ENCODE assay signal across 20 mouse cellular contexts in genomic region chr11:86107276-86107675, GRCm38 (mm10).
DNase-seq lines count a peak whose midpoint lies in the region; ATAC-seq and TF ChIP-seq lines count a peak whose summit lies in the region.
"Had no signal": no experiment of that assay in that cellular context is flagged by ENCODE, and none has a peak within 500 bp of the region (broad histone marks: within the 10 kb centered on the region; RNA-seq: fewer than 3 reads in every experiment).

No protein-coding gene starts in this region.

- no peak overlapping the region for H3K9ac ChIP-seq in CH12.LX (ENCODE audit: insufficient read depth, low read depth)
- H3K9ac ChIP-seq in forebrain, embryonic 11.5 days (ENCODE audit: low read length): no peak overlapping the region
- H3K9ac ChIP-seq: embryonic facial prominence, embryonic 12.5 days; forebrain, embryonic 12.5 days; heart, embryonic 13.5 days had no signal

- peaks cover 14 to 40% of the 10 kb centered on the region in 2 experiments for H3K36me3 ChIP-seq in CH12.LX (replicated peaks in 1 of 2; ENCODE audit: control insufficient read depth in 1 of 2, insufficient read depth in 1 of 2, low read length in 1 of 2)
- H3K36me3 ChIP-seq in forebrain, embryonic 11.5 days (ENCODE audit: control insufficient read depth, insufficient read depth, low read length): no peaks in the 10 kb centered on the region; the same call in 1 of the 2 replicates
- H3K36me3 ChIP-seq: embryonic facial prominence, embryonic 12.5 days had no signal

- no peaks in the 10 kb centered on the region for H3K79me2 ChIP-seq in CH12.LX (replicated peaks; ENCODE audit: control insufficient read depth, extremely low read depth, insufficient read depth, poor library complexity, severe bottlenecking)

- dilution Hi-C loops in CH12.LX (cut with MboI; ENCODE audit: extremely low pct_ligation_motif_present, extremely low pct_unique_long_range_greater_than_20kb, low sequenced_read_pairs): no loop called here

- WGBS in forebrain, embryonic 11.5 days: 94% methylated on average over 4 of the region's 4 CpGs

- H3K4me3 ChIP-seq in CH12.LX (replicated peaks in 1 of 3; ENCODE audit: low read depth in 2 of 3, low read length in 2 of 3, poor library complexity in 1 of 3): no peak overlapping the region
- H3K4me3 ChIP-seq in forebrain, embryonic 11.5 days (ENCODE audit: low read depth, low read length): no peak overlapping the region
- H3K4me3 ChIP-seq: embryonic facial prominence, embryonic 12.5 days; forebrain, embryonic 12.5 days; heart, adult 2 months; heart, embryonic 13.5 days had no signal

- H3K27me3 ChIP-seq in CH12.LX (replicated peaks): no peaks in the 10 kb centered on the region
- no peaks in the 10 kb centered on the region for H3K27me3 ChIP-seq in forebrain, embryonic 11.5 days (ENCODE audit: control insufficient read depth, insufficient read depth, low read length)
- H3K27me3 ChIP-seq: embryonic facial prominence, embryonic 12.5 days; forebrain, embryonic 12.5 days; heart, embryonic 13.5 days; Patski had no signal

- no peak for TF ChIP-seq CTCF in CH12.LX (conservative IDR thresholded peaks at IDR 0.05 in 1 of 2, IDR thresholded peaks at IDR 0.05 in 1 of 2; ENCODE audit: low read depth in 2 of 2, low read length in 2 of 2)

- in situ Hi-C loops in CH12.LX (cut with MboI; ENCODE audit: low pct_ligation_motif_present, low pct_unique_long_range_greater_than_20kb, low sequenced_read_pairs): no loop called here

- peak; percentile 4 to 8 for DNase-seq in kidney, adult 8-10 months
- DNase-seq in kidney, postnatal 4 days: no peak
- peak; percentile 78 for DNase-seq in A20 (ENCODE audit: low read depth, low spot score)
- peak; percentile 89 for DNase-seq in CH12.LX (ENCODE audit: extremely low read depth)
- peak; percentile 12 to 16 for DNase-seq in kidney, postnatal 36 days
- no peak for DNase-seq in forebrain, embryonic 11.5 days (ENCODE audit: low spot score)
- DNase-seq in layer of hippocampus, adult 18-20 months (ENCODE audit: low spot score in 2 of 2): no peak
- DNase-seq in heart, adult 8-10 months (ENCODE audit: low spot score): no peak
- DNase-seq: cerebellum, adult 11-12 months; cerebellum, adult 9-10 months; heart, adult 2 months; heart, postnatal 36 days had no signal

- no peak for TF ChIP-seq POLR2A in CH12.LX (IDR thresholded peaks at IDR 0.05; ENCODE audit: low read depth, low read length)

- no peak overlapping the region for H3K27ac ChIP-seq in CH12.LX (ENCODE audit: insufficient read depth, low read depth)
- H3K27ac ChIP-seq in forebrain, embryonic 11.5 days (ENCODE audit: low read depth, low read length): no peak overlapping the region
- H3K27ac ChIP-seq: embryonic facial prominence, embryonic 12.5 days; forebrain, embryonic 12.5 days; heart, adult 2 months; heart, embryonic 13.5 days had no signal

- ATAC-seq in forebrain, embryonic 11.5 days (replicated peaks; ENCODE audit: low FRiP score): no peak
- ATAC-seq: activated CD4-positive, CD25-positive, alpha-beta regulatory T cell, adult 4 months; CD4-positive, CD25-positive, alpha-beta regulatory T cell, adult 4 months; forebrain, embryonic 16.5 days; hindbrain, embryonic 16.5 days; Patski had no signal

- TF ChIP-seq EP300 in CH12.LX (IDR thresholded peaks at IDR 0.05; ENCODE audit: low read length): peak; percentile 96

- TF ChIP-seq RAD21 in CH12.LX (IDR thresholded peaks at IDR 0.05; ENCODE audit: low read depth, low read length): no peak; the same call in none of the 2 replicates

- H3K4me1 ChIP-seq in CH12.LX (ENCODE audit: control insufficient read depth in 1 of 2, insufficient read depth in 2 of 2): peaks cover 13 to 23% of the 10 kb centered on the region in 2 experiments
- no peaks in the 10 kb centered on the region for H3K4me1 ChIP-seq in forebrain, embryonic 11.5 days (replicated peaks; ENCODE audit: control insufficient read depth, insufficient read depth, low read length)
- H3K4me1 ChIP-seq: embryonic facial prominence, embryonic 12.5 days; forebrain, embryonic 12.5 days; heart, embryonic 13.5 days had no signal

- H3K9me3 ChIP-seq in CH12.LX (replicated peaks; ENCODE audit: low read length): no peaks in the 10 kb centered on the region
- H3K9me3 ChIP-seq in forebrain, embryonic 11.5 days (ENCODE audit: control insufficient read depth, low read length): no peaks in the 10 kb centered on the region
- H3K9me3 ChIP-seq: embryonic facial prominence, embryonic 12.5 days; forebrain, embryonic 12.5 days; heart, embryonic 13.5 days had no signal

- peak overlapping the region; percentile 27; the same call in 1 of the 2 replicates for H3K4me2 ChIP-seq in CH12.LX (ENCODE audit: insufficient read depth, low read depth, poor library complexity, severe bottlenecking)
- H3K4me2 ChIP-seq in forebrain, embryonic 11.5 days (ENCODE audit: low read depth, low read length, severe bottlenecking): no peak overlapping the region
- H3K4me2 ChIP-seq: embryonic facial prominence, embryonic 12.5 days; forebrain, embryonic 12.5 days; heart, embryonic 13.5 days had no signal

TF ChIP-seq in CH12.LX, 34 proteins besides CTCF, POLR2A, EP300 and RAD21:
- TF ChIP-seq KAT2A (IDR thresholded peaks at IDR 0.05; ENCODE audit: insufficient replicate concordance, low read length): no peak
- TF ChIP-seq POLR2AphosphoS2 (IDR thresholded peaks at IDR 0.05; ENCODE audit: low read depth, low read length): no peak
- peak; percentile 87 for TF ChIP-seq MEF2A (IDR thresholded peaks at IDR 0.05; ENCODE audit: borderline replicate concordance, low read depth, low read length)
- TF ChIP-seq GABPA (IDR thresholded peaks at IDR 0.05; ENCODE audit: insufficient replicate concordance, low read depth, low read length): no peak
- peak; percentile 65; the same call in 1 of the 2 replicates for TF ChIP-seq MYC (IDR thresholded peaks at IDR 0.05; ENCODE audit: low read depth, low read length)
- peak; percentile 42; the same call in 1 of the 2 replicates for TF ChIP-seq JUN (IDR thresholded peaks at IDR 0.05; ENCODE audit: insufficient read depth, low read depth, low read length)
- no peak for TF ChIP-seq NELFE (IDR thresholded peaks at IDR 0.05; ENCODE audit: low read depth, low read length)
- TF ChIP-seq CHD1 (IDR thresholded peaks at IDR 0.05; ENCODE audit: low read depth, low read length): no peak
- TF ChIP-seq ZNF384 (IDR thresholded peaks at IDR 0.05; ENCODE audit: low read depth, low read length): no peak; the same call in 1 of the 2 replicates
- TF ChIP-seq BHLHE40 (IDR thresholded peaks at IDR 0.05; ENCODE audit: low read depth, low read length): peak; percentile 69; the same call in 1 of the 2 replicates
- no peak for TF ChIP-seq NRF1 (IDR thresholded peaks at IDR 0.05; ENCODE audit: low read depth, low read length)
- TF ChIP-seq SMC3 (IDR thresholded peaks at IDR 0.05; ENCODE audit: low read depth, low read length): peak; percentile 17
- TF ChIP-seq JUND (conservative IDR thresholded peaks at IDR 0.05; ENCODE audit: low read depth, low read length): 0 out of 2 replicates have a peak, but pooled peaks have one; percentile 14
- TF ChIP-seq SIN3A (IDR thresholded peaks at IDR 0.05; ENCODE audit: low read length): peak; percentile 82; the same call in 1 of the 2 replicates
- no peak for TF ChIP-seq USF1 (IDR thresholded peaks at IDR 0.05; ENCODE audit: low read depth, low read length)
- TF ChIP-seq PAX5 (IDR thresholded peaks at IDR 0.05; ENCODE audit: low read length): no peak
- no peak for TF ChIP-seq UBTF (IDR thresholded peaks at IDR 0.05; ENCODE audit: low read depth, low read length)
- no peak for TF ChIP-seq E2F4 (IDR thresholded peaks at IDR 0.05; ENCODE audit: insufficient replicate concordance, low read depth, low read length)
- no peak for TF ChIP-seq USF2 (conservative IDR thresholded peaks at IDR 0.05; ENCODE audit: low read depth, low read length)
- peak; percentile 72; the same call in 1 of the 2 replicates for TF ChIP-seq CHD2 (IDR thresholded peaks at IDR 0.05; ENCODE audit: low read length)
- peak; percentile 81 for TF ChIP-seq TCF12 (IDR thresholded peaks at IDR 0.05; ENCODE audit: low read depth, low read length)
- TF ChIP-seq TBP (conservative IDR thresholded peaks at IDR 0.05; ENCODE audit: low read depth, low read length): 0 out of 2 replicates have a peak, but pooled peaks have one; percentile 43
- peak; percentile 93 for TF ChIP-seq IRF4 (IDR thresholded peaks at IDR 0.05; ENCODE audit: low read depth, low read length)
- peak; percentile 55; the same call in 1 of the 2 replicates for TF ChIP-seq MAX (IDR thresholded peaks at IDR 0.05; ENCODE audit: low read length)
- 0 out of 2 replicates have a peak, but pooled peaks have one; percentile 21 for TF ChIP-seq ELF1 (IDR thresholded peaks at IDR 0.05; ENCODE audit: low read depth, low read length)
- TF ChIP-seq ETS1 (conservative IDR thresholded peaks at IDR 0.05; ENCODE audit: low read depth, low read length): peak; percentile 82
- TF ChIP-seq ZMIZ1 (IDR thresholded peaks at IDR 0.05; ENCODE audit: low read depth, low read length): 0 out of 2 replicates have a peak, but pooled peaks have one; percentile 36
- peak; percentile 92 for TF ChIP-seq RCOR1 (conservative IDR thresholded peaks at IDR 0.05; ENCODE audit: low read depth, low read length)
- TF ChIP-seq ZKSCAN1 (IDR thresholded peaks at IDR 0.05; ENCODE audit: borderline replicate concordance, low read depth, low read length): no peak
- no peak for TF ChIP-seq ZC3H11A (IDR thresholded peaks at IDR 0.05; ENCODE audit: low read depth, low read length)
- TF ChIP-seq MAFK (IDR thresholded peaks at IDR 0.05; ENCODE audit: insufficient replicate concordance, low read length): peak; percentile 94
- TF ChIP-seq HCFC1 (IDR thresholded peaks at IDR 0.05; ENCODE audit: low read depth, low read length): no peak
- TF ChIP-seq MXI1 (IDR thresholded peaks at IDR 0.05; ENCODE audit: low read depth, low read length): no peak
- peak; percentile 39; the same call in 1 of the 2 replicates for TF ChIP-seq MAZ (IDR thresholded peaks at IDR 0.05; ENCODE audit: low read depth, low read length)

Comparison
In these comparisons a context has a peak if more than half of its experiments do, and no peak if none do; other contexts are left out.
1. DNase-seq: peak in kidney, adult 8-10 months (2 of 2), A20 (single experiment), CH12.LX (single experiment) and kidney, postnatal 36 days (2 of 2); none in kidney, postnatal 4 days (0 of 2), forebrain, embryonic 11.5 days (single experiment), layer of hippocampus, adult 18-20 months (0 of 2) and heart, adult 8-10 months (single experiment).